Mouse (Mus musculus): ENCODE measurements around the gene Gm21861.
"Not testable (repeated sequence)": the region's sequence is repeated elsewhere in the genome, so short reads cannot be mapped to it uniquely, and the experiment has no call there.

Gene Gm21861

DNA sequence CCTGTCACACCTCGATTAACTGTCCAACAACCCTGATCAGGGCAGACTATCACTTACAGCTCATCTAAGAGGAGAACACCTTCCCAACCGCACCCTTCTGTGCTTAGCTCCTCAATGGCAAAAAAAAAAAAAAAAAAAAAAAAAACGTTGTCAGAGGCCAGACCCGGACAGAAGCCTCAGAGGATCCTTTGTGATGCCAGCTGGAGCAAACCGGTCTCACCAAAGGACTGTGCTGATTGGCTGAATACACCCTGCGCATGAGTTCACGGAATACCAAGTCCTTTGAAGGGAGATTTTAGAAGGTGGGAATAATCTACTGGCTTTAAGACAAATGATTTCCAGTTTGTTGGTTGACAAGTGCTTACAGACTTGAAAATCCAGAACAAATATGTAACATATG is at the start of gene Gm21861:
Gm21861 (minus strand) TSS at position 101 of the 400 bp plus-strand sequence.
- DNase-seq: not testable (repeated sequence)
